Mouse (Mus musculus) ES-CJ7 (cell line): Measurements from ENCODE around the gene Fstl1.

Experiments
- DNase-seq: peaks from one replicate; pipeline ENCODE4 v3.0.0; 2011; ENCODE audit warnings: low read depth, low spot score

Gene Fstl1

DNA sequence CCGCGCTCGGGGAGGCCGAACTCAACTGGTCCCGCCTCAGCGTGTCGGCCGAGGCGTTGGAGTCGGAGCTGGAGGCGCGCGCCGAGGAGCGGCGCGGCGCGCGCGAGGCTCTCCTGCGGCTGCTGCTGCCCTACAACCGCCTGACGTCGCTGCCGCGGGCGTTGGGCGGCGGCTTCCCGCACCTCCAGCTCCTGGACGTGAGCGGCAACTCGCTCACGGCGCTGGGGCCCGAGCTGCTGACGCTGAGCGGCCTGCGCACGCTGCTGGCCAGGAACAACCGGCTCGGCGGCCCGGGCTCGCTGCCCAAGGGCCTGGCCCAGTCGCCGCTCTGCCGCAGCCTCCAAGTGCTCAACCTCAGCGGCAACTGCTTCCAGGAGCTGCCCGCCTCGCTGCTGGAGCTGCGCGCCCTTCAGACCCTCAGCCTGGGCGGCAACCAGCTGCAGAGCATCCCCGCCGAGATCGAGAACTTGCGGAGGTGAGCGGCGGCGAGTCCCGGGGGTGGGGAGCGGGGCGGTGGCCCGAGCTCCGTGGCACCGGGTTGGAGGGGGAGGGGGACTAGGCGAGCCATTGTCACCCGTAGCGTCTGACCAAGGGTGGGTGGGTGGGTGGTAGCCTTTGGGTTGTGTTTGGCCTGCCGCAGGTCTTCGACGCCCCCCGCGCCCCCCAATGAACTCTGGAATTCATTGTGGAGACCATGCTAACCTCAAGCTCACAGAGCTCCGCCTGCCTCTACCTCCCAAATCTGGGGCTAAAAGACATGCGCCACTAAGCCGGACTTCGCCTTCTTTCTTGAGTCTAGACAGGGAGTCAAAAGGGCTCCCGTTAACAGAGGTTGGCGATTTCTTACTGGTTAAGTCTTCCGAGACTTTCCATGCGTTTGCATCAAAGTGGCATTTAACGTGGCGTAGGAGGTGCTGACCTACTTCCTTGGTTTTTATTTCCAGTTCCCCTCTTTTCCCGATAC lies 92.1 kb downstream of the Fstl1 start:
- peak; percentile 55 for DNase-seq

DNA sequence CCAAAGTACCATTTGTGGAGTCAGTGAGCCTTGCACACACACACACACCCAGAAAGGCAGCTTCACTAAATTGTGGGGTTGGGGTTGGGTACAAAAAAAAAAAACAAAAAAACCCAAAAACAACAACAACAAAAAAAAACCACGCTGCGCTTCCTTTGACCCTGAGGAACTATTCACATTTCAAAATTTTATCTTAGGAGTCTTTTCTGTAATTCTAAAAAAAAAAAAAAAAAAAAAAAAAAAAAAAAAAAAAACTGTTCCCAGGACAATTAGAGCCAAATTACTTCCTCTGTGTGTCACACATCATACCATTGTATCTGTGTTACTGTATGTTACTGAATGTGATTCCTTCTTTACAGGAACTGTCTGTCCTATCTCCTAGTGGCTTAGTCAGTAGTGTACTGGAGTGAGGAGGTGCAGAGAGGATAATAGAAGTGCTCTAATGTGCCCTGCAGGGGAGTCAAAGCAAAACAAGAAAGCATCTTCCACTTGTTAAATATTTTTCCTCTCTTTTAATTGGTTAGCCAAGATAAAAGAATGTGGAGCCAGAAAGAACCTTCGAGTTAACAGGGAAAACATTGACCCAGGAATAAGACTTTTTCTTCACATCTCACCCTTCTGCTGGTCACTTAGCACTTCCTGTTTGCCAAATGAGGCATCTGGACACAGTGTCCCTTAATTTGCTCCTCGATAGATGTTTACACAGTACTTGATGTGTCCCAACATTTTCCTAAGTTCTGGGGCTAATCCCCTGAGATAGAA lies 93.0 kb downstream of the Fstl1 start:
- DNase-seq = peak; percentile 23

- DNase-seq = no peak
Observed at GRCm38 (mm10) chr16:37871112-37871715, 94.5 kb downstream of the Fstl1 start.

- no peak for DNase-seq
Observed at GRCm38 (mm10) chr16:37874501-37875235, 98.0 kb downstream of the Fstl1 start.

- DNase-seq = no peak
Observed at GRCm38 (mm10) chr16:37877406-37877805, 100.7 kb downstream of the Fstl1 start.

GRCm38 (mm10) chr16:37878951-37879505 lies 102.4 kb downstream of the Fstl1 start:
- DNase-seq = no peak

DNA sequence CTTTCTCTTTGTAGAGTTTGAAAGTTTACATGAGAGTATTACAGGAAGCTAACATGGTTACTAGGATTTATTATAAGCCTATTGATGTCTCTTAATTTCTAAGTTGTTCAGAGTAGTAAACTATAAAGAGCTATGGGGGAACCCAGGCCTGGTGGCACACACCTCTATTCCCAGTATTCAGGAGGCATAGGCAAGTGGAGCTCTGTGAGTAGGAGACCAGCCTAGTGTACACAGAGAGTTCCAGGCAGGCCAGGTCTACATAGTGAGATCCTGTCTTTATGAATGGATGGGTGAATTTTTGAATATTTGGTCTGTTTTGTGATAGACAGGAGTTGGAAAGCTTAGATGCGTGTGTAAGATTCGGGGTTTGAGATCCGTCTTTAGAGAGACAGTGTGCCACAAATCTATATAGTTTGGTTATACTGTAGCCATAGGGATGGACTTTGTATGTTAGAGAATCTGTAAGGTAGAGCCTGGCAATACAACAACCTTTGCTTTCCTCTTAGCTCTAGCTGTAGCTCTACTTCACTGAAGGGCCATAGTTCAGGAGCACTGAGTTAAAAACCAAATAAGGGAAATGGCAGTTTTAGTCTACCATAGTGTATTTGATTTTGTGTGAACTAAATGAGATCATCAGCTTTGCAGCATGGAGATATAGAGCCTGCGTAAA lies 103.2 kb downstream of the Fstl1 start:
- no peak for DNase-seq

DNA sequence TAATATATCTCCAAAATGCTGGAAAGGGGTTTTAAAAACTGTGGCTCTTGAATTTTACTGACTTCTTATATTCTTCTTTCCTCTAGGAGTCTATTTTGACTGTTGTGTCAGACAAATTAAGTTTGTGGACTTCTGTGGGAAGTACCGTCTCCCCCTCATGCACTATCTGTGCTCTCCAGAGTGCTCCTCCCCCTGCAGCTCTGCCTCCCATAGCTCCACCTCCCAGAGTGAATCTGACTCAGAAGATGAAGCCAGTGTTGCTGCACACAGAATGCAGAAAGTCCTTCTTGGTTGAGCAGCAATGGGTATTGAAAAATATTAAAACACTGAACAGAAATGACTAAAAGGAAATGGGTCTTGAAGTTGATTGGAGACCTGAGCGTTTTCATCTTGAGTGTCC lies 104.5 kb downstream of the Fstl1 start:
- no peak for DNase-seq
